Mouse (Mus musculus) adrenal gland, adult 10 weeks (tissue): ENCODE results near the gene Tmem168. TPM values are rescaled to one million over a fixed set of nuclear protein-coding genes. Genes with fewer than 3 reads are reported as not detected.

Experiments used
- polyA plus RNA-seq: library from polyadenylated mRNA; stranded (reverse); fragments of 350-450 nt; fragmentation: Illumina TruSeq; extraction: RNeasy Lipid Tissue Mini Kit (QIAGEN cat#74804); gene quantifications from one replicate; pipeline ENCODE4 v1.2.3, GENCODE M21; 2014; ENCODE audit warnings: low read depth, low replicate concordance

Tmem168 gene
- 94.5 TPM for polyA plus RNA-seq

GRCm38 (mm10) chr6:13607621-13608493 is at the start of gene Tmem168:
Tmem168 (minus strand) TSS chr6:13608100.

Other genes with a start within 250 kb of the Tmem168 start
- gene Bmt2, start 69.9 kb upstream of the Tmem168 start, polyA plus RNA-seq = 54.4 TPM
- 2.7 TPM for gene Gpr85, start 231.8 kb upstream of the Tmem168 start, polyA plus RNA-seq